Mouse (Mus musculus): ENCODE results near the gene Arid3c. TPM values are rescaled to one million over a fixed set of nuclear protein-coding genes. Genes with fewer than 3 reads are reported as not detected.
"Not testable (repeated sequence)": the region's sequence is repeated elsewhere in the genome, so short reads cannot be mapped to it uniquely, and the experiment has no call there.

Gene Arid3c
- polyA plus RNA-seq (2015; fragmentation: Nextera tagmentation; extraction: Ambion mirVana), result 1.1 and 1.6 TPM in 2 replicates

GRCm38 (mm10) chr4:41731052-41731765 is at the start of gene Arid3c:
Gene Arid3c, minus strand, starts transcription at chr4:41731142.
- peak within 1 kb of the TSS; percentile 38 for H3K9ac ChIP-seq (replicated peaks)
- no peak within 1 kb of the TSS for H3K27ac ChIP-seq (replicated peaks)
- H3K9me3 ChIP-seq (replicated peaks), result no peaks in the 10 kb centered on the region
- ATAC-seq (ENCODE audit: low FRiP score), result no peak
- H3K4me3 ChIP-seq (replicated peaks), result peak within 1 kb of the TSS; percentile 39
- peak within 1 kb of the TSS; percentile 88 for H3K4me2 ChIP-seq
- peaks cover 66% of the 10 kb centered on the region for H3K27me3 ChIP-seq (replicated peaks)
- H3K36me3 ChIP-seq, result no peaks in the 10 kb centered on the region
- H3K4me1 ChIP-seq, result peaks cover 25% of the 10 kb centered on the region
- WGBS, result 2% methylated on average over 50 of the region's 50 CpGs

GRCm38 (mm10) chr4:41775840-41776239 is 44.9 kb upstream of the Arid3c start:
- WGBS, result 89% methylated on average over 1 of the region's 1 CpGs
- not testable (repeated sequence) for H3K4me1 ChIP-seq; H3K27me3 ChIP-seq (replicated peaks); H3K9me3 ChIP-seq (replicated peaks); H3K27ac ChIP-seq (replicated peaks); H3K4me3 ChIP-seq (replicated peaks); ATAC-seq (ENCODE audit: low FRiP score); H3K4me2 ChIP-seq; H3K36me3 ChIP-seq; H3K9ac ChIP-seq (replicated peaks)

- not testable (repeated sequence) for H3K27me3 ChIP-seq (replicated peaks); H3K9me3 ChIP-seq (replicated peaks); H3K4me1 ChIP-seq; H3K36me3 ChIP-seq; ATAC-seq (ENCODE audit: low FRiP score)
- 69% methylated on average over 3 of the region's 3 CpGs for WGBS
- Histone ChIP-seq H3K4me2 (peak overlapping the region; percentile 63), H3K9ac (replicated peaks) (peak overlapping the region; percentile 36; the same call in 1 of the 2 replicates), H3K4me3 (replicated peaks) (peak overlapping the region; percentile 48), H3K27ac (replicated peaks) (peak overlapping the region; percentile 83)
These were observed 43.6 kb upstream of the Arid3c start for GRCm38 (mm10) chr4:41774506-41774905.

GRCm38 (mm10) chr4:41774002-41774401 is 43.1 kb upstream of the Arid3c start, which contains the start of gene Ccl27a:
Gene Ccl27a, minus strand, starts transcription at chr4:41774247.
- peak within 1 kb of the TSS; percentile 48 for H3K4me3 ChIP-seq (replicated peaks)
- peak within 1 kb of the TSS; percentile 63 for H3K4me2 ChIP-seq
- H3K9ac ChIP-seq (replicated peaks), result peak within 1 kb of the TSS; percentile 36; the same call in 1 of the 2 replicates
- not testable (repeated sequence) for H3K9me3 ChIP-seq (replicated peaks); H3K27me3 ChIP-seq (replicated peaks); ATAC-seq (ENCODE audit: low FRiP score); H3K4me1 ChIP-seq; H3K36me3 ChIP-seq
- 1% methylated on average over 12 of the region's 14 CpGs for WGBS
- H3K27ac ChIP-seq (replicated peaks), result peak within 1 kb of the TSS; percentile 83

- H3K9me3 ChIP-seq (replicated peaks); ATAC-seq (ENCODE audit: low FRiP score); H3K36me3 ChIP-seq; H3K4me1 ChIP-seq; H3K27me3 ChIP-seq (replicated peaks): not testable (repeated sequence)
- WGBS, result under 1% methylated on average over 19 of the region's 25 CpGs
- peak overlapping the region; percentile 34; the same call in 1 of the 2 replicates for H3K9ac ChIP-seq (replicated peaks)
- H3K27ac ChIP-seq (replicated peaks), result peak overlapping the region; percentile 70; the same call in 1 of the 2 replicates
- peak overlapping the region; percentile 63 for H3K4me2 ChIP-seq
- peak overlapping the region; percentile 48 for H3K4me3 ChIP-seq (replicated peaks)
These were observed 42.6 kb upstream of the Arid3c start for GRCm38 (mm10) chr4:41773502-41773901.

- H3K9ac ChIP-seq (replicated peaks); H3K4me1 ChIP-seq; H3K27me3 ChIP-seq (replicated peaks); H3K36me3 ChIP-seq; ATAC-seq (ENCODE audit: low FRiP score); H3K27ac ChIP-seq (replicated peaks); H3K9me3 ChIP-seq (replicated peaks): not testable (repeated sequence)
- peak overlapping the region; percentile 54 for H3K4me2 ChIP-seq
- peak overlapping the region; percentile 35 for H3K4me3 ChIP-seq (replicated peaks)
- WGBS, result 1% methylated on average over 8 of the region's 16 CpGs
These were observed 42.0 kb upstream of the Arid3c start for GRCm38 (mm10) chr4:41772946-41773345.

- WGBS, result 85% methylated on average over 10 of the region's 10 CpGs
- H3K9ac ChIP-seq (replicated peaks); H3K9me3 ChIP-seq (replicated peaks); H3K4me2 ChIP-seq; H3K36me3 ChIP-seq; H3K27me3 ChIP-seq (replicated peaks); ATAC-seq (ENCODE audit: low FRiP score); H3K27ac ChIP-seq (replicated peaks); H3K4me3 ChIP-seq (replicated peaks); H3K4me1 ChIP-seq: not testable (repeated sequence)
These were observed 36.4 kb upstream of the Arid3c start for GRCm38 (mm10) chr4:41767301-41767700.

- H3K9me3 ChIP-seq (replicated peaks); H3K27me3 ChIP-seq (replicated peaks); H3K27ac ChIP-seq (replicated peaks); H3K4me3 ChIP-seq (replicated peaks); H3K9ac ChIP-seq (replicated peaks); H3K36me3 ChIP-seq; H3K4me2 ChIP-seq; ATAC-seq (ENCODE audit: low FRiP score): not testable (repeated sequence)
- peaks cover 33% of the 10 kb centered on the region for H3K4me1 ChIP-seq
- 75% methylated on average over 5 of the region's 6 CpGs for WGBS
These were observed 32.2 kb upstream of the Arid3c start for GRCm38 (mm10) chr4:41763176-41763575.

GRCm38 (mm10) chr4:41762688-41763114 is 31.8 kb upstream of the Arid3c start:
- H3K27me3 ChIP-seq (replicated peaks); H3K9me3 ChIP-seq (replicated peaks); H3K9ac ChIP-seq (replicated peaks); H3K36me3 ChIP-seq; H3K4me3 ChIP-seq (replicated peaks): not testable (repeated sequence)
- Histone ChIP-seq H3K4me2 (peak overlapping the region; percentile 55), H3K4me1 (peaks cover 33% of the 10 kb centered on the region), H3K27ac (replicated peaks) (peak overlapping the region; percentile 37; the same call in 1 of the 2 replicates)
- WGBS, result 50% methylated on average over 8 of the region's 8 CpGs
- ATAC-seq (ENCODE audit: low FRiP score), result peak; percentile 57; the same call in 1 of the 2 replicates

- H3K27ac ChIP-seq (replicated peaks), result peak overlapping the region; percentile 37; the same call in 1 of the 2 replicates
- no peak overlapping the region for H3K9ac ChIP-seq (replicated peaks)
- no peaks in the 10 kb centered on the region for H3K27me3 ChIP-seq (replicated peaks)
- 54% methylated on average over 8 of the region's 8 CpGs for WGBS
- no peaks in the 10 kb centered on the region for H3K9me3 ChIP-seq (replicated peaks)
- peak overlapping the region; percentile 55 for H3K4me2 ChIP-seq
- peaks cover 7% of the 10 kb centered on the region; the same call in 1 of the 2 replicates for H3K36me3 ChIP-seq
- H3K4me3 ChIP-seq (replicated peaks), result no peak overlapping the region
- 0 out of 2 replicates have a peak, but pooled peaks have one; percentile 28 for ATAC-seq (ENCODE audit: low FRiP score)
- H3K4me1 ChIP-seq, result peaks cover 33% of the 10 kb centered on the region
These were observed 31.3 kb upstream of the Arid3c start for GRCm38 (mm10) chr4:41762099-41762687.

GRCm38 (mm10) chr4:41761680-41762079 is 30.7 kb upstream of the Arid3c start:
- H3K4me3 ChIP-seq (replicated peaks), result no peak overlapping the region
- peaks cover 37% of the 10 kb centered on the region for H3K4me1 ChIP-seq
- H3K36me3 ChIP-seq, result peaks cover 7% of the 10 kb centered on the region; the same call in 1 of the 2 replicates
- H3K4me2 ChIP-seq, result peak overlapping the region; percentile 55
- H3K9me3 ChIP-seq (replicated peaks), result no peaks in the 10 kb centered on the region
- H3K9ac ChIP-seq (replicated peaks), result 0 out of 2 replicates have a peak overlapping the region, but pooled peaks have one; percentile 14
- no peaks in the 10 kb centered on the region for H3K27me3 ChIP-seq (replicated peaks)
- H3K27ac ChIP-seq (replicated peaks), result peak overlapping the region; percentile 37; the same call in 1 of the 2 replicates
- no peak for ATAC-seq (ENCODE audit: low FRiP score)
